Mouse (Mus musculus) kidney, adult 2 months (tissue): ENCODE measurements around the gene Reps2. TPM values are rescaled to one million over a fixed set of nuclear protein-coding genes. Genes with fewer than 3 reads are reported as not detected.

Source experiments
- DNase-seq: peaks from one replicate; pipeline ENCODE4 v3.0.0; 2021
- H3K27ac ChIP-seq: fragments of 200-500 bp; 2 replicates; pipeline ENCODE4 v1.5.1; 2012; ENCODE audit warnings: low read depth, low read length, control low read depth, inconsistent platforms; ENCODE audit not compliant: insufficient read depth
- H3K27me3 ChIP-seq: fragments of 200-500 bp; replicated peaks from 2 replicates; pipeline ENCODE4 v1.6.1; 2012; ENCODE audit warnings: mild to moderate bottlenecking, moderate library complexity, low read length, inconsistent platforms; ENCODE audit not compliant: control insufficient read depth, insufficient read depth
- H3K36me3 ChIP-seq: fragments of 200-500 bp; 2 replicates; pipeline ENCODE4 v1.6.1; 2012; ENCODE audit warnings: mild to moderate bottlenecking, moderate library complexity, low read length, inconsistent platforms; ENCODE audit not compliant: control insufficient read depth, insufficient read depth
- H3K4me1 ChIP-seq: fragments of 200-500 bp; 2 replicates; pipeline ENCODE4 v1.6.1; 2011; ENCODE audit warnings: low read length; ENCODE audit not compliant: control insufficient read depth, insufficient read depth
- H3K4me3 ChIP-seq: fragments of 200-500 bp; 2 replicates; pipeline ENCODE4 v1.5.1; 2011; ENCODE audit warnings: mild to moderate bottlenecking, low read depth, low read length, control low read depth; ENCODE audit not compliant: insufficient read depth
- CTCF ChIP-seq: fragments of 200-500 bp; conservative IDR thresholded peaks from 2 replicates; pipeline ENCODE4 v1.5.1; 2011; ENCODE audit warnings: low read depth, mild to moderate bottlenecking, control low read depth, low read length, moderate library complexity, mixed read lengths; ENCODE audit not compliant: insufficient read depth, insufficient read length
- POLR2A ChIP-seq: fragments of 200-500 bp; IDR thresholded peaks from one replicate; pipeline ENCODE4 v1.6.1; 2011; ENCODE audit warnings: low read depth, low read length, control low read depth
- whole genome bisulfite sequencing: fragments of 180-500 bp; shearing (Covaris S2); methylation state at CpG from one replicate; pipeline ENCODE4 v1.1.7; 2018; 5-methylcytosine and 5-hydroxymethylcytosine counted together
- polyA plus RNA-seq: library from polyadenylated mRNA; depleted of rRNA; stranded (reverse); fragments of >200 nt; gene quantifications from 2 replicates; pipeline ENCODE4 v1.2.3, GENCODE M21; 2012

The Reps2 gene
- polyA plus RNA-seq, 1 experiment, result 8.7 TPM

DNA sequence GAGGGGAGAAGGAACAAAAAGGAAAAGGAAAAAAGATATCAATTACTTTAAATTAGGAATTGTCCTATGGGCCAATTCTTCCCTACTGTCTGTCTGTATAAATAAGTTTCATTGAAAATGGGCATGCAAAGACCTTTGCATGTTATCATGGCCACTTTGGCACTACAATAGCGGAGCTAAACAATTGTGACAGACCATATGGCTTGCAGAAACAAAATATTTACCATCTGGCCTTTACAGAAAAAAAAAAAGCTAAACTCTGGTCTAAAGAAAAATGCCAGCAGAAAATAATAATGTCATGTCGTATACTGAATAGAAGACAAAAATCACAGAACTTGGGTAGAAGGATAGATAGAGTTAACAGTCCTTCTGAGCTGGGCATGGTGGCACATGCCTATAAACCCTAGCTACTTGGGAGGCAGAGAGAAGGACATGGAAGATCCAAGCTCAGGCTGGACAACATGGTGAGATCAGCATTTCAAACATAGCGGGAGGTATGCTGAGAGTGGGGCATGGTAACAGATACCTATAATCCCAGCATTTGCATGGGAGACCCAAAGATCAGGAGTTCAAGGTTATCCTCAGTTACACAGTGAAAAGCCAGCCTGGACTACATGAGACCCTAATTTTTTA lies 54.2 kb downstream of the Reps2 start:
- Histone ChIP-seq H3K36me3 (no peaks in the 10 kb centered on the region), H3K27ac (no peak overlapping the region), H3K4me1 (peaks cover 4% of the 10 kb centered on the region; the same call in 1 of the 2 replicates), H3K4me3 (no peak overlapping the region), H3K27me3 (no peaks in the 10 kb centered on the region)
- WGBS, result 97% methylated on average over 3 of the region's 3 CpGs
- TF ChIP-seq POLR2A (no peak), CTCF (no peak)
- no peak for DNase-seq

DNA sequence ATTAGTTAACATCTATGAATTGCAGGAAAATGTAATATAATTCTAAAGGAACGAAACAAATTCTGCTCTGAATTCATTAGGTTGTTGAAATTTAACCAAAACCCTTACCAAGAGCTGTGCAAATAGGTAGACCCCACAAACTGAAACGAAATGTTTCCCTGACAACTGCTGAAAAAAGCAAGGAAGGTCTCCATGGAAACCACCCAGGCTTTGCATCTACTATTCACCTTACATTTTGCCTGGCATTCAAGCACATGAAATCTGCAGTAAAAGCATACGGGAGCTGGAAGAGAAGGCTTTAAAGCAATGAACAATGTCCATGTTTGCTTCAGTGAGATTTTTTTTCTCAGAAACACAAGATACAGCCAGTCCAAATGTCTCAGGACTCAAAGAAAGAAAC lies 59.1 kb downstream of the Reps2 start:
- no peaks in the 10 kb centered on the region for H3K4me1 ChIP-seq
- H3K4me3 ChIP-seq, result no peak overlapping the region
- 77% methylated on average over 3 of the region's 3 CpGs for WGBS
- DNase-seq, result no peak
- H3K36me3 ChIP-seq, result no peaks in the 10 kb centered on the region
- TF ChIP-seq POLR2A (no peak), CTCF (no peak)
- H3K27me3 ChIP-seq, result no peaks in the 10 kb centered on the region
- no peak overlapping the region for H3K27ac ChIP-seq

DNA sequence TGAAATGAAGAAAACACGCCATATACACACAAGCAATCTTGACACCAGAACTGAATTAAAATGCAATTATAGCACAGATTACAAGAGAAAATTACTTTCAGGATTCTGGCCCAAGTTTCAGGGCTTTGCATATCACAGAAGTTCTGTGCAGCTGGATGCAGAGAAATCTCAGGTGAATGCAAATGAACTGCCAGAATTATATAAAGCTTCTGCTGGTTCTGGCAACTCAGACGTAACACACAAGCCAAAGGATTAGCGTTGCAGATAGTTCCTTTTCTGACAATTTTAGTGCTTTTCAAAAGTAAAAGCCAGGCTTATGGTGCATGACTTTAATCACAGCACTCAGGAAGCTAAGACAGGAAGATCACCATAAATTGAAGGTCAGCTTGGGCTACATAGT lies 62.9 kb downstream of the Reps2 start:
- WGBS, result 39% methylated on average over 3 of the region's 3 CpGs
- Histone ChIP-seq H3K36me3 (no peaks in the 10 kb centered on the region), H3K27me3 (no peaks in the 10 kb centered on the region), H3K4me1 (no peaks in the 10 kb centered on the region), H3K27ac (no peak overlapping the region), H3K4me3 (no peak overlapping the region)
- no peak for TF ChIP-seq POLR2A
- no peak for TF ChIP-seq CTCF
- no peak for DNase-seq

DNA sequence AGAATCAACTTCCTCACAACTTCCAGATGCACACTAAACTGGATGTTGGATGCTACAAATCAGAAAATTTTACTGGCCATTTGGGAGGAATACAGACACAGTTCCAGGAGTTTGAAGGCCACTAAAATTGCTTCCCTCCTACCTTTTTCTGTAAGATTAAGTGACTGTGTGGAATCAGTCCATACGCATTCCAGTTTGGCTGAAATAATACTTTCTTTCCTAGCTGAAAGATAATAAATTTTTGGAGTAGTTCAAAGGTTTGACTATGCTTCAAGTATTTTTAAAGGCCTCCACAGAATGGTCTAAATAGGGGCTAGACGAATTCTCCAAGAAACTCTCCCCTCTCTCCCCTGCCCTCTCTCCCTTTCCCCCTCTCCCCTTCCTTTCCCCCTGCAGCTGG lies 75.0 kb downstream of the Reps2 start:
- TF ChIP-seq CTCF (no peak), POLR2A (no peak)
- 50% methylated on average over 2 of the region's 2 CpGs for WGBS

DNA sequence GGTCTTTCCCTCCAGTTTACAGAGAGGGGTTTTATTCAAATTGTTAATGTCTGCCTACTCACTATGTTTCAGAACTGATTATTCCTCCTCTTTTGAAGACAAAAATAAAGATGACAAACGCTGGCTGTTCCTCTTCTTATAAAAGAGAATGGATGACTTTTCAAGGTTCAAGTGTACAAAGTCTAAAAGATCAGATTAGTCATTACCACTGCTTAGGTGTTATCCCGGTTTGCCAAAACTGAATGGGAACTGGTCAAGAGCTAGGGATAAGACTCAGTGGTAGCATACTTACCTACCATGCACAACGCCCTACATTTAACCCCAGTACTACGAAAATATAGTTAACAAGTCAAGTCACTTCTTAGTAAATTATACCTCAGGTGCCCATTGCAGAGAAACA lies 77.9 kb downstream of the Reps2 start:
- Histone ChIP-seq H3K4me3 (no peak overlapping the region), H3K27me3 (no peaks in the 10 kb centered on the region), H3K4me1 (no peaks in the 10 kb centered on the region), H3K36me3 (no peaks in the 10 kb centered on the region), H3K27ac (peak overlapping the region; percentile 82; the same call in 1 of the 2 replicates)
- peak; percentile 64 for DNase-seq
- TF ChIP-seq CTCF (no peak), POLR2A (no peak)
- 55% methylated on average over 4 of the region's 4 CpGs for WGBS

More for the DNA sequence above, 75.0 kb downstream of the Reps2 start:
- Histone ChIP-seq H3K36me3 (no peaks in the 10 kb centered on the region), H3K4me1 (no peaks in the 10 kb centered on the region), H3K27me3 (no peaks in the 10 kb centered on the region), H3K4me3 (no peak overlapping the region), H3K27ac (no peak overlapping the region)
- no peak for DNase-seq

DNA sequence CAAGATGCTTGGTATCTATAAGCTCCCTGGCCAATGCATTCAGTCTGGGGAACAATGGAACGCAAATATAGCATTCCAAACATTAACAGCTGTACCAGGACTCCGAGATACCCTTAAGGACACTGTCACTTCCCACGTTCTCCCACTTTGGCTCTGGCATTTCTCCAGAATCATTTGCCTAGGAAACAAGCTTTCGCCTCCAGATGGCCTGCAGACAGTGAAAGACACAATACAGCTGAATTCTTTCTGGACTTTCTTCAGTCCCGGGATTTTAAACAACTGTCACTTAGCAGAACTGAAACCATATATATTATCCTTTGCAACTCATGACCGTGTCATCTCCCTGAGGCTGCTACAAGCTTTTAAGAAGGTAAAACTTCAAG lies 87.0 kb downstream of the Reps2 start:
- Histone ChIP-seq H3K4me1 (no peaks in the 10 kb centered on the region), H3K27me3 (no peaks in the 10 kb centered on the region), H3K4me3 (no peak overlapping the region), H3K36me3 (no peaks in the 10 kb centered on the region), H3K27ac (no peak overlapping the region)
- 59% methylated on average over 6 of the region's 6 CpGs for WGBS
- DNase-seq, result no peak
- no peak for TF ChIP-seq CTCF
- TF ChIP-seq POLR2A, result no peak

DNA sequence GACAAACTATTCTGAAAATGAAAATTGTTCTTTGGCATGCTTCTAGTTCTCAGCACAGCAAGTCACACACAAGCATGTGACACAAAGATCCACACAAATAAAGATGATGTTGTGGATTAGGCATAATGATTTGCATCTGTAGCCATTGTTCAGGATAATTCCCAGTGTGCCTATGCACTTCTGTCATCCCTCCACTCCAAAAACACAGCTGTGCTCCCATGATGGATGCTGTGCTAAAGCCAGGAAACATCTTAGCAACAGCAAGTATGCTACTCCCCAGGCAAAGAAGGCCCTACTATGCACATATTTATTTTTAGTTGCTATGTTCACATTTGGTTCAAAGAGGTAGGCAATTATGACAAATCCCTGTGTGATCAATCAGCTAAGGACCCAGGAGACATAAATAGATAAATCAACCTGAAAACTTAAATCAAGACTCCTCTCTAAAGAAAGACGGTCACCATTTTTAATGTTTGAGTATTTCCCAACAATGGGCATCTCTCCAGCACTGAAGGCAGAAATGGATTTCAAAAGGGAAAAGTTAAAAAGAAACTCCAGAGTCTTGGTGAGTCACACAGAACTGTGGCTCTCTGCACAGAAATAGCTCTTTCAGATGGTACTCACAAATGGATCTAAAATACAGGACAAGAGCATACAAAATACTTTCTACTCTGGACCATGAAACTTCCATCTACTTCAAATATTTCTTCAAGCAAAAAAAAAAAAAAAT lies 87.6 kb downstream of the Reps2 start:
- H3K27ac ChIP-seq, result no peak overlapping the region
- DNase-seq, result no peak
- no peaks in the 10 kb centered on the region for H3K27me3 ChIP-seq
- TF ChIP-seq POLR2A, result no peak
- TF ChIP-seq CTCF, result no peak
- H3K36me3 ChIP-seq, result no peaks in the 10 kb centered on the region
- H3K4me1 ChIP-seq, result no peaks in the 10 kb centered on the region
- H3K4me3 ChIP-seq, result no peak overlapping the region
- 77% methylated on average over 1 of the region's 1 CpGs for WGBS

DNA sequence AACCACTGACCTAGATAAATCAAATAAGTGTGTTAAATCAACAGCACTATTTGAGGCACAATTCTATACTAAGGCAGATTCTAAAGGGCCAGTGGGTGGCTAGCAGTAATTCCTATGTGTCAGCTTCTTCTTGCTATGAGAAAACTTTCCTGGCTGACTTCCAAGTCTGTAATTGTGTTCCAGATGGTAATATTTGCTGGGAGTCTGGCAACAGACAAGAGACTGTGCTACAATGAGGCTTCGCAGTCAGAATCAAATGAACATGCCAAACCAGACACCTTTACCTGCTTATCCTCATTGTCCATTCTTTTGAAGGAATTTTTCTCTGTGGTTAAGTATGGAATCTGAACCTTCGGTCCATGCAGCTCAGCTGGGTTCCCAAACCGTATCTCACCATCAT lies 88.9 kb downstream of the Reps2 start:
- H3K4me1 ChIP-seq, result no peaks in the 10 kb centered on the region
- H3K4me3 ChIP-seq, result no peak overlapping the region
- no peaks in the 10 kb centered on the region for H3K27me3 ChIP-seq
- TF ChIP-seq POLR2A, result no peak
- no peak for TF ChIP-seq CTCF
- WGBS, result 48% methylated on average over 3 of the region's 3 CpGs
- peak; percentile 31 for DNase-seq
- no peaks in the 10 kb centered on the region for H3K36me3 ChIP-seq
- H3K27ac ChIP-seq, result no peak overlapping the region
